Mouse (Mus musculus): ENCODE results near the gene Fras1.

DNA sequence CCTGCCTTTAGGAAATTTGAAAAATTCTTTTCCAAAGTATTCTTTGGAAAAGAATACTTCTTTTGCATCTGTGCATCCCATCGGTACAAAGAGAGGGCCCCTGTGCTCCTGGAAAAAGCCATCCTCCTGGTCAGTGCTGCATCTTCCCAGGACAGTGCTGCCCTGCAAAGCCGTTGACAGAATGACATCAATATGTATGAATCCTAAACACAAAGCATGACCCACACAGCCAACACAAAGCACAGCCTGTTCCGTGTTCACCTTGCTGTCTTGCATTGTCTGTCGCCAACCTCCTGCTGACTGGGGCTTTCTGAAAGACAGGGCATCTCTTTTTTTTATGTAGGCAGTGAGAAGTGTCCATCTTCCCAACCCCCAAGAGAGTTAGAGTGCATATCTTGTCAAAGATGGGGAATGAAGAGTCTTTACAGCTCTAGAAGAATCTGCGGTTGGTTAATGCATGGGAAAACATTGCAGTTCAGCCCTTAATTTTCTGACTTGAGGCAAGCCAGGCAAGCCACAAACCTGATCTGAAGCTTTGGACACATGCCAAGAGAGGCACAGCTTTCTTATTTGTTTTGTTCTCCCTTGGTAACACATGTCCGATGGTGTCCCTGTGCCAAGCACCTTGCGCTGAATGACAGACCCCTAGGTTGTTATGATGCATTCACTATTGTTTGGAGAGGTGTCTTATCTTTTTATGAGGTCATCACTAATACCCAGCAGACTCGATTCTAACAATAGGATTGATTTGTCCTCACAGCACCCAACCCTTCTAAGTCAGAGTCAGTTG, 373.6 kb downstream of the Fras1 start:
- TF ChIP-seq POLR2A (IDR thresholded peaks at IDR 0.05; ENCODE audit: control insufficient read depth, low read depth, low read length) (no peak), CTCF (IDR thresholded peaks at IDR 0.05; ENCODE audit: control insufficient read depth, insufficient read depth, insufficient replicate concordance, low read depth, low read length) (no peak)

Data from testis, adult 2 months (tissue).